Comparison of ENCODE assay signal across 31 mouse cellular contexts in genomic region chr16:93518620-93519019, GRCm38 (mm10).
"Had no signal": no experiment of that assay in that cellular context is flagged by ENCODE, and none has a peak within 500 bp of the region (broad histone marks: within the 10 kb centered on the region; RNA-seq: fewer than 3 reads in every experiment).

No protein-coding gene starts in this region.

- H3K27ac ChIP-seq: limb, embryonic 10.5 days; limb, embryonic 12.5 days; limb, embryonic 13.5 days; limb, embryonic 15.5 days; liver, embryonic 12.5 days; liver, embryonic 13.5 days; liver, embryonic 14.5 days; liver, embryonic 15.5 days; lung, embryonic 15.5 days; macrophage; midbrain, embryonic 10.5 days; midbrain, embryonic 12.5 days; midbrain, embryonic 13.5 days; midbrain, embryonic 15.5 days; neural tube, embryonic 12.5 days had no signal

- H3K9me3 ChIP-seq: limb, embryonic 10.5 days; limb, embryonic 12.5 days; limb, embryonic 13.5 days; limb, embryonic 15.5 days; liver, embryonic 12.5 days; liver, embryonic 13.5 days; liver, embryonic 15.5 days; lung, embryonic 15.5 days; megakaryocyte, embryonic 14.5 days; midbrain, embryonic 10.5 days; midbrain, embryonic 12.5 days; midbrain, embryonic 13.5 days; midbrain, embryonic 15.5 days; neural tube, embryonic 12.5 days had no signal

- DNase-seq: left cerebral cortex, postnatal 4 days; liver; liver, embryonic 13.5 days; liver, postnatal 0 days; lung, adult 18-20 months; lung, adult 2 months; lung, embryonic 14.5 days; lung, postnatal 14 days; lung, postnatal 36 days; lung, postnatal 4 days; midbrain, embryonic 14.5 days had no signal

- H3K27me3 ChIP-seq: limb, embryonic 13.5 days; limb, embryonic 15.5 days; liver, embryonic 13.5 days; liver, embryonic 15.5 days; lung, embryonic 15.5 days; midbrain, embryonic 12.5 days; midbrain, embryonic 13.5 days; midbrain, embryonic 15.5 days; neural tube, embryonic 12.5 days had no signal

- H3K9ac ChIP-seq: limb, embryonic 12.5 days; limb, embryonic 13.5 days; limb, embryonic 15.5 days; liver, embryonic 12.5 days; liver, embryonic 13.5 days; liver, embryonic 14.5 days; liver, embryonic 15.5 days; liver, postnatal 0 days; lung, embryonic 14.5 days; lung, embryonic 15.5 days; midbrain, embryonic 12.5 days; midbrain, embryonic 13.5 days; midbrain, embryonic 15.5 days; neural tube, embryonic 12.5 days had no signal

- H3K36me3 ChIP-seq: limb, embryonic 10.5 days; limb, embryonic 12.5 days; limb, embryonic 13.5 days; limb, embryonic 15.5 days; liver, embryonic 12.5 days; liver, embryonic 13.5 days; liver, embryonic 15.5 days; lung, embryonic 15.5 days; midbrain, embryonic 10.5 days; midbrain, embryonic 12.5 days; midbrain, embryonic 13.5 days; midbrain, embryonic 15.5 days; neural tube, embryonic 12.5 days had no signal

- H3K4me1 ChIP-seq: limb, embryonic 10.5 days; limb, embryonic 12.5 days; limb, embryonic 15.5 days; liver, embryonic 12.5 days; liver, embryonic 13.5 days; liver, embryonic 15.5 days; lung, embryonic 15.5 days; megakaryocyte, embryonic 14.5 days; midbrain, embryonic 10.5 days; midbrain, embryonic 12.5 days; midbrain, embryonic 13.5 days; midbrain, embryonic 15.5 days had no signal

- H3K4me2 ChIP-seq: limb, embryonic 12.5 days; limb, embryonic 13.5 days; limb, embryonic 15.5 days; liver, embryonic 11.5 days; liver, embryonic 12.5 days; liver, embryonic 13.5 days; liver, embryonic 15.5 days; lung, embryonic 14.5 days; lung, embryonic 15.5 days; midbrain, embryonic 11.5 days; midbrain, embryonic 12.5 days; midbrain, embryonic 13.5 days; midbrain, embryonic 15.5 days; neural tube, embryonic 12.5 days had no signal

- ATAC-seq: liver, embryonic 12.5 days; liver, postnatal 0 days; lung, postnatal 0 days; midbrain, embryonic 13.5 days; midbrain, embryonic 15.5 days; midbrain, embryonic 16.5 days had no signal

- H3K4me3 ChIP-seq: limb, embryonic 10.5 days; limb, embryonic 12.5 days; limb, embryonic 13.5 days; limb, embryonic 15.5 days; liver, embryonic 12.5 days; liver, embryonic 13.5 days; liver, embryonic 15.5 days; lung, embryonic 15.5 days; megakaryocyte, embryonic 14.5 days; midbrain, embryonic 10.5 days; midbrain, embryonic 12.5 days; midbrain, embryonic 13.5 days; midbrain, embryonic 15.5 days; myocyte; neural tube, embryonic 12.5 days had no signal
